Mouse (Mus musculus) subcutaneous adipose tissue, adult 2 months (tissue): ENCODE data around the gene Rpa3. TPM values are rescaled to one million over a fixed set of nuclear protein-coding genes. Genes with fewer than 3 reads are reported as not detected.

Experiments used
- polyA plus RNA-seq: library from polyadenylated mRNA; depleted of rRNA; stranded (reverse); fragments of >200 nt; gene quantifications from 2 replicates; pipeline ENCODE4 v1.2.3, GENCODE M21; 2012; ENCODE audit warnings: low replicate concordance; rRNA removed

Gene Rpa3
- polyA plus RNA-seq, result 4.4 and 6.5 TPM in 2 replicates

DNA sequence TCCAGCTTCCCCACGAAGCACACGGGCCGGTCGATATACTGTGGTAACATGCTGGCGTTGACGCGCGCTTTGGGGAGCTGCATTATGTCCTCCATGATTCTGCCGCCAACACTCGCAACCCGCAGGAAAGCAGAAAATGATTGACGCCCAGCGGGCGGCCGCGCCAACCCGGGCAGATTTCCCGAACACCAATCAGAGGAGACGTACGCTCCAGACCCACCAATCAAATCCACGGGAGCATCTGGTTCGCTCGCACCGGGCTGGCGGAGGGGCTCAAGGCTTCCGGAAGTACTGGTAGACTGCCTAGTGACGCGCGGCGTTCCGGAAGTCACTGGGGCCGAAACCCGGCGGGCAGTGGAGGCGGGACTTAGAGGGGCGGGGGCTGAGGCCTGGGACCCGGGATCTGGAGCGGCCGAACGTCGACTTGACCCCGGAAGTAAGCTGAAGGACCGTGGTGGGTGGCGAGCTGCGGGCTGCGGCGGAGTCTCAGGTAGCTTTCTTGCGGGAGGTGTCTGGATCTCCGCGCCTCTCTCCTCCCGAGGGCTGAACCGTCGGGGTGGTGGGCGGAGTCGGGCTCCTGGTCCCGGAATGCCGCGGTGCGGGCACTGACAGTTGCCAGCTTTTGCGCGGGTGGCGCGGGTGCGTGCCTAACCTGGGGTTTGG is at the start of gene Rpa3, which contains the start of the genes Umad1 and Gm45062:
Rpa3 (minus strand) TSS at position 170 of the 663 bp plus-strand sequence.
Umad1 (plus strand) TSS at position 285 of the 663 bp plus-strand sequence.
Gm45062 (plus strand) TSS at position 447 of the 663 bp plus-strand sequence.

DNA sequence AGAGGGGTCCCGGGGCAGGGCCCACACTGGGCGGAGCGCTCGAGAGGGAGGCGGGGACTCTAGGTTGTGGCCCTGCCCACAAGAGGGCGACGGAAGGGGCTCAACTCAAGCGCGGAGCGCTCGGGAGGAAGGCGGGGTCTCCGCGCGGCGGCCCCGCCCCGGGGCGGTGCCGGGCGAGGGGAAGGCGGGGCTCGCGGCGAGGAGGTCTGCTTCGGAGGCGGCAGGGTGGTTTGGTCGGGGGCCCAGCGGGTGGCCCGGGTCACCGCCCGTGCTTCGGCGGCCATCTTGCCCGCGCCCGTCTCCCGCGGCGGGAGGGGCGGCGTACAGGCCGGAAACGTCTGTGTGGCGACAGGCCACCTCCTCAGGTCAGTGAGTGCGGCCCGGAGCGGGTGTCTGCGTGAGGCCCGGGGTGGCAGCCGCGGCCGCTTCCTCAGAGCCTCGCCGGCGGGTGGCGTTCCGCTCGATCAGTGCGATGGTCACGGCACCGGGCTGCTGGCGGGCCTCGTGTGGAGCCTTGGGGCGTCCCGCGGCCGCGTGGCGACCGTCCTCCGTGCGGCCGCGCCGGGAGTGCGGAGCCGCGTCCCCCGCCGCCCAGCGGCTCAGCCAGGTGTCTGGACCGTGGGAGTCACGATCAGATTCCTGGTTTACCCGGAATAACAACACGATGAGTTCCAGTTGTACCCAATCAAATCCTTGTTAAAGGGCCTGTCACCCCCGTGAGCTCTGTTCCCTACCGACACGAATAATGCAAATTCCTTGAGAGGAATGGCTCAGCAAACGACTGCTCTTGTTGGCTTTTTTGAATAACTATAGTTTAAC is 49.7 kb downstream of the Rpa3 start, which contains the start of gene Mios:
Mios (plus strand) TSS at position 176 of the 819 bp plus-strand sequence.

Other genes starting within 250 kb of the Rpa3 start
- 0.42 and 1.6 TPM in 2 replicates for gene Col28a1, start 66.6 kb downstream of the Rpa3 start, polyA plus RNA-seq
- 4.3 and 5.6 TPM in 2 replicates for gene Mios, start 50.0 kb downstream of the Rpa3 start, polyA plus RNA-seq
- gene Umad1, start 115 bp upstream of the Rpa3 start, polyA plus RNA-seq, result 11.2 and 15.6 TPM in 2 replicates
- gene Gm45062, start 277 bp upstream of the Rpa3 start, polyA plus RNA-seq, result 0.81 and 6.4 TPM in 2 replicates